Mouse (Mus musculus): ENCODE results near the gene Sytl5. TPM values are rescaled to one million over a fixed set of nuclear protein-coding genes. Genes with fewer than 3 reads are reported as not detected.

Gene Sytl5
- not detected in 2 replicates for polyA plus RNA-seq (2012; ENCODE audit: low replicate concordance)

GRCm38 (mm10) chrX:9885322-9885721 is at the start of gene Sytl5:
Sytl5 (plus strand) TSS chrX:9885622.

DNA sequence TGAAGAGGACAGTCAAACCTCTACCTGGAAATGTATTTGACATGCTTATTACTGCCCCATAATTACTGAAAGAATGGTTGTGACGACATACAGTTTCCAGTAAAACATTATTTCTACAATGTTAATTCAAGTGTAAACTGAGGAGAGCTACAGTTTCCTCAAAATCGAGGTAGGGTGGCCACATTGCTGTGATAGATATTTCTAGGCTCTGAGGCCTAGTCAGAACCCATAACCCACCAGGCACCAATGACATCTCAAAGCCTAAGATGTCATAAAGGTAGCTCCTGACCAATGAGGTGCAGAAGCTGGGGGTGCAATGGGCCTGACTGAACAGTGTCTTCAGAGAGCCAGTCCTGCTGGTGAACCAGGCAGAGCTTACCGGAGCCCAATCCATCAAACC is 38.8 kb upstream of the Sytl5 start, which contains the start of gene Hypm:
TSS of gene Hypm (plus strand) at position 301 of the 400 bp plus-strand sequence.

DNA sequence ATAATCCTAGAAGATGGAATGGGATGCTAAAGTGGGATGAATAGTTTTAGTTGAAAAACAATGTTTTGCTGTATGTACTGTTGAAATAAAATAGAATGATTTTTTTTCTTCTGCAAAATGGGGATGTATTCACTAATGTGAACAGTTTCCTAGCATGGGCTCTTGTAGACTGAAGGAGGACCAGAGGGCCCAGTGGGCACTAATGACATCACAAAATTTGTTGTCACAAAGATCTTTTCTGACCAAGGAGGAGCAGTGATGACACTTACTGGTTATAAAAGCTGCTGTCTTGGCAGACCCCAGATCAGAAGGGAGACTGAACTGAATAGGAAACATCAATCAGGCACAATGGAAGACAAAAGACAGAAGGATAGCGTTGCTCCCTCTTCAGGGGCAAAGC is 36.0 kb upstream of the Sytl5 start, which contains the start of gene H2al3:
TSS of gene H2al3 (plus strand) at position 301 of the 400 bp plus-strand sequence.

Other genes with a start within 250 kb of the Sytl5 start
- gene Dynlt3, start 222.6 kb upstream of the Sytl5 start, polyA plus RNA-seq (2012; ENCODE audit: low replicate concordance), result 2.3 TPM in 1 of 2 replicates, not detected in the other
- not detected in 2 replicates for gene Hypm, start 38.7 kb upstream of the Sytl5 start, polyA plus RNA-seq (2012; ENCODE audit: low replicate concordance)
- gene H2al3, start 35.9 kb upstream of the Sytl5 start, polyA plus RNA-seq (2012; ENCODE audit: low replicate concordance), result not detected in 2 replicates
- not detected in 2 replicates for gene Srpx, start 232.1 kb downstream of the Sytl5 start, polyA plus RNA-seq (2012; ENCODE audit: low replicate concordance)